Mouse (Mus musculus) neural tube, embryonic 14.5 days (tissue): ENCODE measurements around the gene Pcare. TPM values are rescaled to one million over a fixed set of nuclear protein-coding genes. Genes with fewer than 3 reads are reported as not detected.

Experiments
- ATAC-seq: fragments of 200-750 bp; cut with Nextera tagmentation; 2 replicates; pipeline ENCODE4 v1.8.0; 2017; ENCODE audit warnings: low read depth, mild to moderate bottlenecking, moderate TSS enrichment, moderate library complexity
- H3K27ac ChIP-seq: fragments of 300-500 bp; sonication (generic); 2 replicates; pipeline ENCODE4 v1.5.1; 2014; ENCODE audit warnings: low read depth, mild to moderate bottlenecking, control low read depth, low read length, moderate library complexity, mixed read lengths
- H3K27me3 ChIP-seq: fragments of 300-500 bp; sonication (generic); 2 replicates; pipeline ENCODE4 v1.6.1; 2014; ENCODE audit warnings: low read length; ENCODE audit not compliant: control insufficient read depth, insufficient read depth
- H3K36me3 ChIP-seq: fragments of 300-500 bp; sonication (generic); 2 replicates; pipeline ENCODE4 v1.6.1; 2014; ENCODE audit warnings: low read length, mixed read lengths; ENCODE audit not compliant: control insufficient read depth, insufficient read depth
- H3K4me1 ChIP-seq: fragments of 300-500 bp; sonication (generic); 2 replicates; pipeline ENCODE4 v1.6.1; 2014; ENCODE audit warnings: low read length; ENCODE audit not compliant: control insufficient read depth, insufficient read depth
- H3K4me2 ChIP-seq: fragments of 300-500 bp; sonication (generic); 2 replicates; pipeline ENCODE4 v1.6.1; 2014; ENCODE audit warnings: mild to moderate bottlenecking, low read depth, low read length, control low read depth
- H3K4me3 ChIP-seq: fragments of 300-500 bp; sonication (generic); 2 replicates; pipeline ENCODE4 v1.5.1; 2014; ENCODE audit warnings: low read depth, low read length, control low read depth, mixed read lengths
- H3K9ac ChIP-seq: fragments of 300-500 bp; sonication (generic); replicated peaks from 2 replicates; pipeline ENCODE4 v1.6.1; 2014; ENCODE audit warnings: low read depth, mild to moderate bottlenecking, control low read depth, low read length, mixed read lengths
- H3K9me3 ChIP-seq: fragments of 300-500 bp; sonication (generic); 2 replicates; pipeline ENCODE4 v1.6.1; 2016; ENCODE audit warnings: low read length; ENCODE audit not compliant: control insufficient read depth
- WGBS: fragments of 180-500 bp; shearing (Covaris S2); extraction: QIAGEN DNeasy Blood & Tissue Kit; methylation state at CpG from one replicate; pipeline ENCODE4 v1.1.7; 2014; 5-methylcytosine and 5-hydroxymethylcytosine counted together
- polyA plus RNA-seq: library from polyadenylated mRNA; unstranded; fragments of >200 nt; fragmentation: Nextera tagmentation; extraction: Ambion mirVana; gene quantifications from 2 replicates; pipeline ENCODE4 v1.2.1, GENCODE M21; 2014

The Pcare gene
- polyA plus RNA-seq, 1 experiment from 2014 or later = not detected

DNA sequence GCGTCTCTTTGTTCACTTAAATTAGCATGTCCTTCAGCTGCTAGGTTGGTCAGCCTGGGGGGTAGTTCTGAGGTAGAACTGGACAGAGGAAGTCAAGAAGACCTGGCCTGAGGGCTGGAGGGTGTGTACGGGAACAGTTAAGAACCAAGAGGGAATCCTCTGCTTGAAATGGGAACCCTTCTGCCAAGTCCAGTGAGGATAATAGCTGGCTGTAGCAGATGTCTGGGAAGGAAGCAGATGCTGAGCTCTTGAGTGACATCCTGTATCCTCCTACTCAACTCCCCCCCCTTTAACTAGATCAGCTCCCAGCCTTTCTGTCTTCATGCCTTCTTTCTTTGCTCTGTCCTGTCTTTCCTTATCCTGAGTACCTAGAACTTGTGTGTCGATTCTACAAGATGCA is 37.7 kb downstream of the Pcare start:
- Histone ChIP-seq H3K4me3 (no peak overlapping the region), H3K27ac (no peak overlapping the region), H3K9ac (no peak overlapping the region), H3K9me3 (no peaks in the 10 kb centered on the region), H3K4me1 (no peaks in the 10 kb centered on the region), H3K4me2 (no peak overlapping the region), H3K27me3 (no peaks in the 10 kb centered on the region), H3K36me3 (no peaks in the 10 kb centered on the region)
- 67% methylated on average over 3 of the region's 3 CpGs for WGBS
- ATAC-seq = no peak

DNA sequence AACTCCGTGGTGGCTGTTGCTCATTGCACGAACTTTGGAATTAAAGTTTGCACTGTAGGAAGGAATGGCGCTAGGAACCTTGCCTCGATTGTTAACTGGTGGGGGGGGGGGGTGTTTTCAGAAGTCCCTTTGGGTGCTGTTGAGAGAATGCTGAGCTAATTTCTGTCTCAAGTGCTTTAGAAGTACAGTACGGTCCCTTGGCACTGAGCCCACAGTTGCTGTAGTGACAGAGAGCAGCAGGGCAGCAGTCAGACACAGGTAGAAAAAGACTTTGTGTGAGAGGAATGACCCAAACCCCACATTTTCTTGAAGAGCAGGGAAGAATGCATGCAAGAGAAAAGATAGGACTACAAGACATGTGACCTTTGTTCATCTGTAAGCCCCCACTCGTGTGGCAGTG is 40.4 kb downstream of the Pcare start:
- Histone ChIP-seq H3K4me2 (no peak overlapping the region), H3K4me3 (no peak overlapping the region), H3K9ac (no peak overlapping the region), H3K4me1 (no peaks in the 10 kb centered on the region), H3K9me3 (no peaks in the 10 kb centered on the region), H3K27ac (no peak overlapping the region), H3K27me3 (no peaks in the 10 kb centered on the region), H3K36me3 (no peaks in the 10 kb centered on the region)
- ATAC-seq = no peak
- 83% methylated on average over 6 of the region's 6 CpGs for WGBS

DNA sequence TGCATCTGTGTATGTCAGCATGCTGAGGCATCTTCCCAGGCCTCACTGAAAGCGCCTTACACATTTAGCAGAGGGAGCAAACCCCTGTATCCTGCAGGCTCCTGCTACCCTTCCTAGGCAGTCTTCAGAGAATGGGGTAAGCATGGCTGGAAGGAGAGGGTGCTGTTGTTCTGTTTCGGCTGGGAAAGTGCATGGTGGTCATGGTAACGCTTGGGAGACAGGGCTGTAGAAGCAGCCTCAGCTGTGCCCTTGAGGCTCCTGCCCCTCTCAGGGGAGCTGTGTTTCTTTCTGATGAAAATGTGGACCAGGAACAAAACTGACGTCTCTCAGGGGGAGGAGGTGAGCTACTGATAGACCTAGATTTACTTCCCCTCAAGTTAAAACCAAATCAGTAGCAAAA is 45.0 kb downstream of the Pcare start:
- no peaks in the 10 kb centered on the region for H3K27me3 ChIP-seq
- no peak overlapping the region for H3K27ac ChIP-seq
- no peak overlapping the region for H3K9ac ChIP-seq
- no peaks in the 10 kb centered on the region for H3K36me3 ChIP-seq
- H3K4me3 ChIP-seq = no peak overlapping the region
- ATAC-seq = peak; percentile 51; the same call in 1 of the 2 replicates
- no peaks in the 10 kb centered on the region for H3K9me3 ChIP-seq
- WGBS = 44% methylated on average over 4 of the region's 4 CpGs
- H3K4me1 ChIP-seq = no peaks in the 10 kb centered on the region
- H3K4me2 ChIP-seq = no peak overlapping the region

DNA sequence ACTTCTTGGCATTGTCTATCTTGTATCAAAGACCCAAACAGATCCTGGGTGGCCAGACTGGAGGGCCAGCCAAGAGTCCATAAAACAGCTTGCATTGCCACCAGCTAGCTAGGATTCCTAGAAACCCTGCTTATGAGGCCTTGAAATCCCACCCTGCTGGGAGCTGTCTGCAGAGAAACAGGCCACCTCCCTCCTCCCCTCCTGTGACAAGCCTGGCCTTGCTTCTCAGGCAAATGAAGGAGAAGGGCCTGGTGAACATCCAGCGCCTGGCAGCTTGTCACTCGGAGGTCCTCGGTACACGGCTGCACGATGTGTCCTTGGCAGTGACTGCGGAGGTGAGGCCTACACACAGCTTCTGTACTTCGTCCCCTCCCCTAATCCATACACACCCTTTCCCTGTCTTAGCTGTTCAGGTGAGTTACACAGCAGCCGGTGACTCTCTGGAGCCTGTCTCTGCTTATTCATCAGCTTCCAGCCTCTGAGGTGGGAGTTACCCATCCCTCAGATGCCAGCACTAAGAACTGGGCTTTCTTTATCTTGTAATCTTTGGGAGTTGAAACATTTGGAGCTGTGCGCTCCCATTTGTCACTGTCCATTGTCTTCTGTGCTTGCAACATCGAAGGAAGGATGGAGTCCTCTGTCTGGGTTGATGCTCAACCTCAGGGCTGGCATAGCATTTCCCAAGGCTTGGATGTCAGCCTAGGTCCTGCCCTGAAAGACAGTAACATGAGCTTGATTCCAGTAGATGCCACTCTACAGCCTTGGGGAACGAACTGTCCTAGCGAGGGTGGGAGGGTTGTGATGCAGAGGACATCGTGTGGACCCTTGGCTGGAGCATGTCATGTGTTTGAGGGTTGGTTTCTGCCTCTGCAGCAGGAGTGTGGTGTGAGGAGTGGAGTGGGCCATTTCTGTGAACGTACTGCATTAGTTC is 46.9 kb downstream of the Pcare start:
- Histone ChIP-seq H3K4me3 (no peak overlapping the region), H3K9ac (no peak overlapping the region), H3K4me2 (no peak overlapping the region), H3K36me3 (no peaks in the 10 kb centered on the region), H3K9me3 (no peaks in the 10 kb centered on the region), H3K27me3 (no peaks in the 10 kb centered on the region), H3K4me1 (no peaks in the 10 kb centered on the region), H3K27ac (no peak overlapping the region)
- WGBS = 86% methylated on average over 14 of the region's 14 CpGs
- no peak for ATAC-seq

DNA sequence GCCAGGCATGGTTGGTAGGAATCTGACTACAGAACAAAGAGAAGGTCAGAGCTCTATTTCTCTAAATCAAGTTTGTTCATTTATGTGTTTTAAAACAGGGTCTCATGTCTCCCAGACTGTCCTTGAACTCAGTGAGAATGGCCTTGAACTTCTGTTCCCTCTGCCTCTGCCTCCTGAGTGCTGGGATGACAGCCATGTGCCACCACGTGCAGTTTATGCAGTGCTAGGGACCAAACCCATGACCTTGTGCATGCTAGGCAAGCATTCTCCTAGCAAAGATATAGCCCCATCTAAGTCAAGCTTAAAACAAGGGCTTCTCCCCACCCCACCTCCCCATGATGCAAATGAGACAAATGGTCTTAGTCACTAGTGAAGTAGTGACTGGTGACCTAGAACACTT is 47.6 kb downstream of the Pcare start:
- WGBS = 84% methylated on average over 1 of the region's 1 CpGs
- ATAC-seq = no peak
- H3K27ac ChIP-seq = no peak overlapping the region
- H3K27me3 ChIP-seq = no peaks in the 10 kb centered on the region
- no peak overlapping the region for H3K4me3 ChIP-seq
- no peaks in the 10 kb centered on the region for H3K36me3 ChIP-seq
- no peak overlapping the region for H3K4me2 ChIP-seq
- H3K9me3 ChIP-seq = no peaks in the 10 kb centered on the region
- no peak overlapping the region for H3K9ac ChIP-seq
- H3K4me1 ChIP-seq = no peaks in the 10 kb centered on the region

DNA sequence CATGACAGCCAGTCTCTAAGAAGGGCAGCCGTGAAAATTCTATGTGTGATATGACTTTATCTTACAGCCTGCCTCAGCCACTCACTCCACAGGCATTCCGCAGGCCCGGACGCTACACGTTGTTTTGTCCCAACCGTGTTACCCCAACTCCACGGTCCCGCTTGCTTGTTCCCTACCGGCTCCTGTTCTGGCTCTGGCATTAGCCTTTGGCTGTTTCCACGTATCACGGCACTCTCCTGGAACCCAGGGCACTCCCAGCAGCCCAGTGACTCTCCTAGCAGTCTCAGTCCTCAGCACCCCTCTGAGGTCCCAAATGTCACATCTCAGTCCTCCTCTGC is 54.1 kb downstream of the Pcare start:
- WGBS = 94% methylated on average over 11 of the region's 11 CpGs
- H3K4me3 ChIP-seq = no peak overlapping the region
- no peak overlapping the region for H3K9ac ChIP-seq
- no peaks in the 10 kb centered on the region for H3K36me3 ChIP-seq
- no peak overlapping the region for H3K27ac ChIP-seq
- no peak overlapping the region for H3K4me2 ChIP-seq
- no peak for ATAC-seq
- no peaks in the 10 kb centered on the region for H3K9me3 ChIP-seq
- H3K27me3 ChIP-seq = no peaks in the 10 kb centered on the region
- H3K4me1 ChIP-seq = no peaks in the 10 kb centered on the region

DNA sequence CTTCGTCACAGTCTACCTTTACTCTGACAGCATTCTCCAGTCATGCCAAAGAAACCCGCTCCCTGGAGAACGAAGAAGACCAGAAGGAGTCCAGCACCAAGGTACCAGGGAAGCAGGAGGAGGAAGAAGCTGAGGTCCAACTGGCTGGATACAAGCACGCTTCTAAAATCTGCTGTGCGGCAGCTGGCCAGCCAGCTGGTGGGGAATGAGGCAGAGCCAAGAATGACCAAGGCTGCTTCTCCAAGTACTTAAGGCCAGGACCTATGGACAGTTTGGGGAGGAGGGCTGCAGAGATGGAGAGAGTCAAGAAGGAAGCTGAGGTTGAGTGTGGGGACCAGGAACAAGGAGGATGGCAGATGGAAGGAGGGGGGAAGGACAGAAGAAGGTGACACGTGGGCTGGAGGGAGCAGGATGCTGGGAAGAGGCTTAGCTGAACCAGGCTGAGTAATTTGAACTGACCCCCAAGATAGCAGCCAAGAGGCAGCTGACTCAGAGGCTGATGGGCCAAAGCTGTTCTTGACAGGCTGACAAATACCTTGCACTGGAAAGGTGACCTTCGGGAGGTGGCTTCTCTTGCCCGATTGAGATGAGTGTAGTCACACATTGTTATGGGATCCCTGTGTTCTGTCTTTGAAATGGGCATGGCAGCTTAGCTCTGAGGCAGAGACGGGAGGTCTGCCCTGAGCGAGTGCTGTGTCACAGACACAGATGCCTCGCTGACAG is 54.6 kb downstream of the Pcare start:
- no peak for ATAC-seq
- no peak overlapping the region for H3K4me3 ChIP-seq
- H3K4me2 ChIP-seq = no peak overlapping the region
- H3K9ac ChIP-seq = no peak overlapping the region
- H3K27me3 ChIP-seq = no peaks in the 10 kb centered on the region
- no peaks in the 10 kb centered on the region for H3K9me3 ChIP-seq
- no peak overlapping the region for H3K27ac ChIP-seq
- 87% methylated on average over 11 of the region's 11 CpGs for WGBS
- no peaks in the 10 kb centered on the region for H3K36me3 ChIP-seq
- H3K4me1 ChIP-seq = no peaks in the 10 kb centered on the region

DNA sequence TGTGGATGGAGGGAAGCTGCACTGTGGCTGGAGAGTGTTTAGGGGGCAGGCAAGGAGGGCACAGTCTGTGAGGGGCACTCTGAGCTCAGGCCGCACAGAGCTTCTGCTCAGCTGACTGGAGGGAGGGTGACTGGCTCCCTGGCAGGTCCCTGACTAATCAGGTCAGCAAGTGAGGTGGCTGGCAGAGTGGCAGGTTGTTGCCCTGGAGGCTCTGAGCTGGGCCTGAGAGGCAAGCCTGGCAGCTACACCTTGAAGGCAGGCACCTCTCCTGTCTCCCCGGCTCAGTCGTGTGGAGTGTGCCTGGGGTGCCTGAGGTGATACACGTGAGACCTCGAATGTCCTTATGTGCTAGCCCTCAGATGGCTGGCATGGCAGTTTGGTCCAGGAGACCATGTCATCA is 56.3 kb downstream of the Pcare start:
- Histone ChIP-seq H3K36me3 (no peaks in the 10 kb centered on the region), H3K9ac (no peak overlapping the region), H3K27ac (no peak overlapping the region), H3K4me1 (no peaks in the 10 kb centered on the region), H3K9me3 (no peaks in the 10 kb centered on the region), H3K27me3 (no peaks in the 10 kb centered on the region), H3K4me3 (no peak overlapping the region), H3K4me2 (no peak overlapping the region)
- ATAC-seq = no peak
- WGBS = 93% methylated on average over 5 of the region's 5 CpGs

DNA sequence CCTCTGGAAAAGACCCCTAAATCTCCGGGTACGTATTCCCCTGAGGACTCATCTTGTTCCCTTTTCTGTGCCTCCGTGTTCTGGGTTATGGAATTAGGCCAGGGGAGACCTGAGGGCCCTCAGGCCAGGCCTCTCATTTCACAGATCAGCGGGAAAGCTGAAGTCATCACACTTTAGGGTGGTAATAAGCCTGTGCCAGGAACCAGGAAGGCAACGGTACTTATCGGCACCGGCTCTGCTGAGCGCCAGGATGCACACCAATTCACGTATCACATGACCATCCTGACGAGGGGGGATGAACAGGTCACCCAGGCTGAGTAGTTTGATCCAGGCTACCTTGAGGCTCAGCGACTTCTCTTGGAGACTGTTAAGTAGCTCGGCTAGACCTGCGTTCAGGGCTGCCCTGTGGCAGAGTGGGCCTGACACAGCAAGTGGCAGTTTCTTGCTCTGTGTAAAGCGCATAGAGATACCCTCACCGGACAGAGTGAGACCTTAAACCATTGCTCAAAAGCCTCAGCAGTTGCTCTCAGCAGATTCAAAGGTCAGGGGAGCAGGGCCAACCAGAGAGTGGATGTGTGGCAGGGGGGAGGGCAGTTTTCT is 56.9 kb downstream of the Pcare start:
- Histone ChIP-seq H3K27ac (no peak overlapping the region), H3K27me3 (no peaks in the 10 kb centered on the region), H3K9me3 (no peaks in the 10 kb centered on the region), H3K9ac (no peak overlapping the region), H3K4me1 (no peaks in the 10 kb centered on the region), H3K4me2 (no peak overlapping the region), H3K4me3 (no peak overlapping the region), H3K36me3 (no peaks in the 10 kb centered on the region)
- no peak for ATAC-seq
- WGBS = 74% methylated on average over 15 of the region's 15 CpGs
